Mouse (Mus musculus) brain, embryonic 14.5 days (tissue): ENCODE results near the gene Snd1. TPM values are rescaled to one million over a fixed set of nuclear protein-coding genes. Genes with fewer than 3 reads are reported as not detected.
A peak's percentile ranks its signal among the peaks of the same experiment; 100 is the strongest.

Experiments
- DNase-seq: peaks from one replicate; pipeline ENCODE4 v3.0.0-alpha.2; 2011; ENCODE audit warnings: low read depth
- CTCF ChIP-seq: fragments of 200-500 bp; IDR thresholded peaks from 2 replicates; pipeline ENCODE4 v1.5.1; 2012; ENCODE audit warnings: inconsistent platforms, mild to moderate bottlenecking, moderate library complexity, borderline replicate concordance; ENCODE audit not compliant: insufficient read depth, insufficient read length; ENCODE audit errors: extremely low read depth
- POLR2A ChIP-seq: fragments of 200-500 bp; IDR thresholded peaks from 2 replicates; pipeline ENCODE4 v1.6.1; 2012; ENCODE audit warnings: mild to moderate bottlenecking, inconsistent platforms, borderline replicate concordance; ENCODE audit not compliant: poor library complexity, insufficient read depth, insufficient read length, severe bottlenecking; ENCODE audit errors: extremely low read depth
- polyA plus RNA-seq: library from polyadenylated mRNA; depleted of rRNA; stranded (reverse); fragments of >200 nt; gene quantifications from 2 replicates; pipeline ENCODE4 v1.2.3, GENCODE M21; 2012

Snd1 gene
- polyA plus RNA-seq, 1 experiment = 73.1 TPM

DNA sequence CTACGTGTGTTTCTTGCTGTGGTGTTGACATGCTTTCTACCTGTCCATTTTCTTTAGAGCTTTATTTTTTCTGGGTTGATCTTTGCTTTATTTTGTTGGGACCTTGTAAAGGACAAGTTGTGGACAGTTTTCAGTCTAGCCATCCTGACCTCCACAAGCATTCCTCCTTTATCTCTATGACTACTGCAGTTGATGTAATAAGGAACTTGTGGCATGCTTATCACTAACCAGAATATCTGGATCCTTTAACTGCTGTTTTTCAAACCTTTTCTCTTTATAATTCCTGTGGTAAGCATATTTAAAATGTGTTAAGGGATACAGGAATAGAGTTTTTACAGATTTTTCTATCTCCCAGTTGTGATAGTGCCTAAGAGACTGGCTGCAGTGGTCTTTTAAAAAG, 204.0 kb downstream of the Snd1 start:
- DNase-seq = no peak
- TF ChIP-seq POLR2A (no peak), CTCF (no peak)

DNA sequence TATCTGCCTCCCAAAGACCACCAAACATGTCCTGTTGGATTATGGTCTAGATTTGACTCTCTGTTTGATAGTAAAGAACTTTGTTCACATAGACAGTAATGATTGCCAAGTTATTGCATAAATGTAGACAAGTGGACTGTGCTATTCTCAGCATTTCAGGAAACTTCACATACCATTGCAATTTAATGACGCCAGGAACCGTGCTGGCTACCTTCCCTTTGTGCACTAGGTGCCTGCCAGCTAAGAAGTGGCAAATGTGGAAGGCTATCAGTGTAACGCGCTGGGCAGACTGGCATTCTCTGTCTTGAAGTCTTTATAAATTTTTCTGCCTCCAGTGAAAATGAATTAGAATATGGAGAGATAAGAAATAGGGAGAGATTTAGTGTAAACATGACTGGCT, 205.6 kb downstream of the Snd1 start:
- no peak for TF ChIP-seq CTCF
- no peak for TF ChIP-seq POLR2A
- no peak for DNase-seq

DNA sequence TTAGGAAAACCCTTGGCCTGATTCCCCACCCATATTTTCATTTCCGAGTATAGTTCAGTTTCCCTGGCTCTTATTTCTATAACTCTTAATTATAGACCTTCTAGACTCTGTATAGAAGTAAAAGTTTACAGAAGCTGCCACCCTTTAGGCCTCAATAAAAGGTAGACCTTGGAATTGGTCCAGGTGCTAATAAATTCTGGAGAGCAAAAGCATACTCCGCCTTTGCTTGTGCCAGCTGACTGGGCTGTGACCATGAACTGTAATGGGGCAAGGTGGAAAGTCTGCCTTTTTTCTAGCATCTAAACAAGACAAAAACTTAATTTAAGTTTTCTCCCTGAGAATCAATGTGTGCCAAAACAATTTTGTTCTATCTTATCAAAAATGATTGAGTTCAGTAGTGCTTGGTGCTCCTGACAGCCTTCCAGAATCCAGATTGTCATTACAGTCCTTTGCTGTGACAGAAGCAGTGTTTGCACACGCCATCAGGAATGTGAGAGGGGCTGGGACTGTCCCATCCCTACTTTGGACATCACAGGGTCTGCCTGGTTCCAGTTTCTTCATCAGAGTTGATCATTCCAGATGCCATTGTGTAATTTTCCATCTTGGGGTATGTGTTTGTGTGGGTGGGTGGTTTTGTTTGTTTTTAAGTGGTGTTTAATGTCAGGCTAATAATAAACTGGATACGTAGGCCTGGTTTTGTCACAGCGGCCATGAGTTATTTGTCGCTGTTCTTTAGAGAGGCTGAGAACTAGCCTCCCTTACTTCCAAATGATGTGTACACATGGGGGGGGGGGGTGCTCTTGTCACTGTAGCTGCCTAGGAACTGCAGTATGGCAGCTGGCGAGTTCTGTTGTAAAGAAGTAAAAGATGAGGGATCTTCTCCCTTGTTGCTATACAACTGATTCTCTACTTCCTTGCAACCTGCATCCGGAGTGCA, 206.8 kb downstream of the Snd1 start:
- TF ChIP-seq CTCF (no peak), POLR2A (no peak)
- DNase-seq = no peak

DNA sequence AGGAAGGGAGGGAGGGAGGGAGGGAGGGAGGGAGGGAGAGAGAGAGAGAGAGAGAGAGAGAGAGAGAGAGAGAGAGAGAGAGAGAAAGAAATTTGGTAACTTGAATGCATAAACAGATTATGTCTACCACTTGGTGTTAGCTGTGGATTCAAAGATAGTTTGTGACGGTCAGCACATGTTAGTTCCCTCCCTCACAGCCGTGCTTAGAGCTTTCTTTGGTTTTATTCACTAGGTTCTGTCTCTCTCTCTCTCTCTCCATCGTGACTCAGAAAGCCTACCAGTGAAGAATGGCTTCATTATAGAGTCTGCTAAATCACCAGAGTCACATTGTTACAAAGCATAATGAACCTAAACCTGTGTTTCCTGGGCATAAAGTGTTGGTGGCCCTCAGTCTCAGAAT, 210.1 kb downstream of the Snd1 start:
- no peak for TF ChIP-seq POLR2A
- no peak for TF ChIP-seq CTCF

DNA sequence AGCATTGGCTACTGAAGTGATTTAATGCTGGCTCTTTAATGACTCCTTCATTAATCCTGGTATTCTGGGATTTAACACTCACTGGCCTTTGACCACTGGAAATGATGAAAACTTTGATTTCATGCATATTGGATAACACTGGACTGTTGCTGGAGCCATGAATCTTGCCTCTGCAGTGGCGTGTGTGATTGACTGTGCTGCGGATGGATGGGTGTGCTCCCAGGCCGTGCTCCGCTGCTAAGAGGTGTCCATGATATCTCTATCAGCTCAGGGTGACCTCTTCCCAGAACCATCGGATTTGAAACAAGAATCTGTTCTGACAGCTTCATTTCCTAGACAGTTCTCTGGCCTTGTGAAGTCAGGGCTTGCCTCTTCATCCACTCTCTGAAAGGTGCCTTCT, 210.8 kb downstream of the Snd1 start:
- no peak for TF ChIP-seq CTCF
- TF ChIP-seq POLR2A = no peak
- no peak for DNase-seq

More for the DNA sequence above, 210.1 kb downstream of the Snd1 start:
- DNase-seq = no peak

DNA sequence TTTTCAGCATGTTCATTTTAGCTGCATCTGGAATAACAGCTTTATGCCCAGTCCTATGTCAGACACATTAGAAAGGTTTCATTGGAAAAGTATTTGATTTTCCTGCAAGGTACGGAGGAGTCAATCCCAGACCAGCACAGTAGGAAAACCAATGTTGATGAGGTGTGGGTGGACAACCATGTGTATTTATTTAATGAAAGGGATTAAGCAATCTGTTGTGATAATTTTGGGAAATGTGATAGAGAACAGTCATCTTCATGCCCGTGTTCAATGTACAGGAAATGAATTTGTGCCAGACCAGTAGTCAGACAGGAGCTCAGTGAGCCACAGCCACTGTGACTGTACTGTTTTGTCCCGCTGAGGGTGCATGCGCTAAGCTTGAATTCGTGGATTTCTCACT, 212.8 kb downstream of the Snd1 start:
- DNase-seq = no peak
- TF ChIP-seq CTCF (no peak), POLR2A (no peak)

DNA sequence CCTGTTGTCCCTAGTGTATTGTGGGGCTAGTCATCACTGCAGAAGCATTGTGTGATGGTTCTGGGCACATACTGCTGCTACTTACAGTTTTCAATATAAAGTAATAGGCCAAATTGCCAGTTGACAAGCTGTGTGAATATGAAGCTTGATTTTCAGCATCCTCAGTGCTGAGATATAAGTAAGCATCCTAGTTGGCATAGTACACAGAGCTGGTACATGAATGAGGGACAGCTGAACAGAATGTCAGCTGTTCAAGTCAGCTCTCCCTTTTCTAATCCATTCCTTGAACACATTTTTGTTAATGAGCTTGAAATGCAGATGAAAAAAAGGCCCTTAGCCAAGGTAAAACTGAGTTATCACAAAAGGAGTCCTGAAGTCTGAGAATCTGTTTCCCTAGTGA, 217.7 kb downstream of the Snd1 start:
- peak; percentile 42 for DNase-seq
- TF ChIP-seq POLR2A = no peak

DNA sequence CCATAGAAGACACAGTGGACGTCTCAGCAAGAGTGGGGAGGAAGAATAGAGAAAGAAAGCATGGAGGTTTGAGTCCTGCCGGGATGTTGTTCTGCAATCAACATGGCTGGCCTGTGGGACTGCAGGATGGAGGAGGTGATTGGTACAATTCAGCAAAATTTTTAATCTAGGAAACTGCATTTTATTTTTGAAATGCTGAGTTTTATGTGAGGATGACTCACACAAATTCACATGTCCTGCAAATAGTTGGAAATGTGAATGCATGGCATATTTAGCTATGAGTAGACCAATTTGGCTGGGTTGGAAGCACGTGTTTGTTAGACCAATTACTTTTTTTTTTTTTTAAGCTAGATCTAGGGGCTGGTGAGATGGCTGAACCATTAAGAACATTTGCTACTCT, 222.3 kb downstream of the Snd1 start:
- TF ChIP-seq POLR2A (no peak), CTCF (no peak)
- no peak for DNase-seq

DNA sequence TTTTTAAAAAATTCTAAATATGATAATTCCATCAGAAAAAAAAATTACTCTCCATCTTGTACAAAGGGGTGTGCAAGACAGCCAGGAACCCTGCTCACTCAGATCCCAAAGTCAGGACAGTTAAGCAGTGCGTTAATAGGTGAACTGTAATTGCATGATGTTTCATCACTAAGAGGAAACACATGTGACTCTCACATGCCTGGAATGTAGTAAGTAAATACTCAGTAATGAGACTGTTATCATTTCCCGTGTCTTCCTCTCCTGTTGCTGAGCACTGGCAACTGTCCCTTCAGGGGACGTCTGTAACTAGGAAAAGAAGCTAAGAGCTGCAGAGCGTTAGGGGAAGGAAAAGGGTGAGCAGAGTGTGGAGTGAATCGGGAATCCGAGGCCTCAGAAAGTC, 229.7 kb downstream of the Snd1 start:
- no peak for DNase-seq
- TF ChIP-seq CTCF (no peak), POLR2A (no peak)

DNA sequence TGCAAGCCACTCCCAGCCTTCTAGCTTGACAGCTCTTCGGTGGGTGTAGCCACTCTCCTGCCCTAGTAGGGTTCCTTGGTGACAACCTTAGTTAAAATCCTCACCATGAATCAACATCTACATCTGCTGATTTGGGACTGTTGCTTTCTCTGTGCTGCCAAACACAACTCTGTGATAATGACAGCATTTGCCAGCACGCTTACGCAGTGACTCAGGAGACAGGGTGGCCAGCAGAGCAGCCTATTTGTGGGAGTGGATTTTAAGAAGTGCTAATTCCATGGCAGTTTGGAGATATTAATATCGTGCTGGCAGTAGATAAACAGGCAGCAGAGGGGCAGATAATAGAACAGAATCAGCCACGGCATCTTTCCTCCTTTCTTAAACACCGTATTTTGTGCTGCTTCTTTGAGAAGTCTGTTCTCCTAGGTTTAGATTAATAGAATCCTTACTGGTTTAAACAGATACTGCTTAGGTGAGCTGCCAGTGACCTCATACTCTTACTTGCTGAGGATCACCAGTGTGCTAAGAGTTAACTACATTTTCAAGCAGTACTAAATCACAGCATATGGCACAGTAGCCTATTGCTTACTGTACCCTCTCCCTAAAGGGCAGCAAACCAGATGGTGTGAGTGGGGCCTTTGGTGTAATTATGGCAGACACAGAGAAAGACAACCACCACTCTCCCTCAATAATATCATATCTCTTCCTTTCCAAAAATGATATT, 230.6 kb downstream of the Snd1 start:
- peak; percentile 73 for DNase-seq
- TF ChIP-seq CTCF (no peak), POLR2A (no peak)

DNA sequence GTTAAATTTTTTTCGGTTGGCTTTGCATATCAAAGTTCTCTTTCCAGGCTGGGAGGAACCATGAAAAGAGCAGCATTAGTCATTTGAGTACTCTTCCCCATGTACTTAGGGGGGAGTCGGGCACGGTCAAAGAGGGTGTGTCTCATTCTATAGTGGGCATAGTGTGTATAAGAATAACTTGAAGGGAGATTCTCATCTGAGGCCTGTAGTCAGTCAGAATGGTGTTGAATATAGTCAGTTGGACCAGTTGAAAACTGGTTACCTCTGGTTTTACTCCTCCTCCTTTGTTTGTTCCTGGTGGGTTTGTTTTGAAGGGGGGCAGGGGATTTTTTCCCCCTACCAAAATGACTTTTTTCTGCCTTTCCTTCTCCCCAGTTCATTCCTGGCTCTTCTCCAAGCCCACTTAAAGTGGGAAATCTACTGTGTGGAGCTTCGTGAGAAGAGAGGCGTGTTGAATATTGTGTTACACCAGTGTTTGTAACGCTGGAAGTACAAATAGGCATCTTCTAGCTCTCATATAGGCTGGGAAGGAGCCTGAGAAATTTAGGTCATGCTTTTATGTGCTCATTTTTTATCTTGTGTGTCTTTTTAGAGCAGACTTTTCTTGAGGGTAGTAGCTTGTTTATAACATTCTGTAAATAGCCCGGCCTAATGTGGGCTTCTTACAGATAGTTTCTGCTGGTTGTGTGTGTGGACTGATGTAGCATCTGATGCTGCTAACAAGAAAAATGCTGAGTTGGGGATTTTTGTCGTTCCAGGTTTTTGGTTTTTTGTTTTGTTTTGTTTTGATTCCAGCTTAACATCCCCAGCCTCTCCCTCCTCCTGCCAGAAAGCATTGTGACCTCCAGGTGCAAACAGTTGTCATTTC, 231.4 kb downstream of the Snd1 start:
- TF ChIP-seq CTCF = no peak
- peak; percentile 50 for DNase-seq

DNA sequence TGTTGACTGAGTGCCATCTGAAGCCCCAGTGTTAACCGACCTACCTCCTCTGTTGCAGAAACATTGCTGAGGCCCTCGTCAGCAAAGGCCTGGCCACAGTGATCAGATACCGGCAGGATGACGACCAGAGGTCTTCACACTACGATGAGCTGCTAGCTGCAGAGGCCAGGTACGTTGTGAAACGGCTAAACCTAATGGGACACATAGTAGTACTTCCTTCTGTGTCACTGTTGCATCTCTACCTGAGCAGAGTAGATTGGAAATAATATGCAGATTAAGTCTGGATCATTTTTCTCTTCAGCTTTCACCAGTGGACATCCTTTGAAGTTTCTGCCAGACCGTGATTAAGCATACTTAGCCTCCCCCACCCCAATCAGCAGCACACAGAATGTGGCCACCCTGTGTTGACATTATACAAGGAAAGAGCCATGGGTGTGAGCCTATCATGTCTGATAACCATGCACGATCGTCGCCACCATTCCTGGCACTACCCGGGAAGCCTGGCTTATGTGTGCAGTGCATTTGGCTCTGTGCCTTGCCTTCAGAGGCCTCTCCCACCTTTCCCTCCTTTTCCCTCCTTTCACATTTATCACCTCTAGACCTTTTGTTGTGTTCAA, 232.1 kb downstream of the Snd1 start:
- DNase-seq = peak; percentile 50
- TF ChIP-seq CTCF (no peak), POLR2A (no peak)
